Mouse (Mus musculus) embryo, embryonic 11.5 days (tissue): ENCODE measurements around the gene Gtf3c1.

ENCODE experiments used
- DNase-seq: peaks from one replicate; pipeline ENCODE4 v3.0.0-alpha.2; 2012; ENCODE audit warnings: low read depth, low spot score

The Gtf3c1 gene

GRCm38 (mm10) chr7:125618016-125618415, 89.6 kb downstream of the Gtf3c1 start:
- no peak for DNase-seq

- no peak for DNase-seq
These were observed 92.1 kb downstream of the Gtf3c1 start for GRCm38 (mm10) chr7:125615453-125615852.

- no peak for DNase-seq
These were observed 94.0 kb downstream of the Gtf3c1 start for GRCm38 (mm10) chr7:125613579-125613978.

GRCm38 (mm10) chr7:125608183-125608688, 99.3 kb downstream of the Gtf3c1 start:
- DNase-seq, result no peak

- DNase-seq, result no peak
These were observed 100.0 kb downstream of the Gtf3c1 start for GRCm38 (mm10) chr7:125607384-125608182.

- no peak for DNase-seq
These were observed 101.1 kb downstream of the Gtf3c1 start for GRCm38 (mm10) chr7:125606265-125607164.

- no peak for DNase-seq
These were observed 101.8 kb downstream of the Gtf3c1 start for GRCm38 (mm10) chr7:125605725-125606139.

- DNase-seq, result no peak
These were observed 102.9 kb downstream of the Gtf3c1 start for GRCm38 (mm10) chr7:125604362-125605319.

- DNase-seq, result no peak
These were observed 104.4 kb downstream of the Gtf3c1 start, which contains the start of gene Il21r for GRCm38 (mm10) chr7:125603185-125603631. Gene Il21r (plus strand): TSS chr7:125603429.

GRCm38 (mm10) chr7:125601821-125602448, 105.6 kb downstream of the Gtf3c1 start:
- no peak for DNase-seq

- DNase-seq, result no peak
These were observed 106.3 kb downstream of the Gtf3c1 start for GRCm38 (mm10) chr7:125601280-125601670.

GRCm38 (mm10) chr7:125600612-125601279, 106.8 kb downstream of the Gtf3c1 start:
- DNase-seq, result no peak

- DNase-seq, result no peak
These were observed 107.4 kb downstream of the Gtf3c1 start for GRCm38 (mm10) chr7:125600136-125600535.

GRCm38 (mm10) chr7:125599373-125599973, 108.1 kb downstream of the Gtf3c1 start:
- DNase-seq, result no peak

- DNase-seq, result no peak
These were observed 109.8 kb downstream of the Gtf3c1 start for GRCm38 (mm10) chr7:125597516-125598347.

GRCm38 (mm10) chr7:125597083-125597482, 110.5 kb downstream of the Gtf3c1 start:
- DNase-seq, result no peak

GRCm38 (mm10) chr7:125596406-125596805, 111.2 kb downstream of the Gtf3c1 start:
- DNase-seq, result no peak

- DNase-seq, result no peak
These were observed 113.7 kb downstream of the Gtf3c1 start for GRCm38 (mm10) chr7:125593831-125594230.
